Mouse (Mus musculus) G1E (cell line): Measurements from ENCODE around the gene Pnp2.

Source experiments
- CTCF ChIP-seq: IDR thresholded peaks from 2 replicates; pipeline ENCODE4 v1.5.1; 2012; ENCODE audit warnings: low read depth, low read length, inconsistent platforms, mixed read lengths
- GATA1 ChIP-seq: IDR thresholded peaks from 2 replicates; pipeline ENCODE4 v1.6.1; 2012; ENCODE audit warnings: borderline replicate concordance, low read length, inconsistent platforms, mixed read lengths

DNA sequence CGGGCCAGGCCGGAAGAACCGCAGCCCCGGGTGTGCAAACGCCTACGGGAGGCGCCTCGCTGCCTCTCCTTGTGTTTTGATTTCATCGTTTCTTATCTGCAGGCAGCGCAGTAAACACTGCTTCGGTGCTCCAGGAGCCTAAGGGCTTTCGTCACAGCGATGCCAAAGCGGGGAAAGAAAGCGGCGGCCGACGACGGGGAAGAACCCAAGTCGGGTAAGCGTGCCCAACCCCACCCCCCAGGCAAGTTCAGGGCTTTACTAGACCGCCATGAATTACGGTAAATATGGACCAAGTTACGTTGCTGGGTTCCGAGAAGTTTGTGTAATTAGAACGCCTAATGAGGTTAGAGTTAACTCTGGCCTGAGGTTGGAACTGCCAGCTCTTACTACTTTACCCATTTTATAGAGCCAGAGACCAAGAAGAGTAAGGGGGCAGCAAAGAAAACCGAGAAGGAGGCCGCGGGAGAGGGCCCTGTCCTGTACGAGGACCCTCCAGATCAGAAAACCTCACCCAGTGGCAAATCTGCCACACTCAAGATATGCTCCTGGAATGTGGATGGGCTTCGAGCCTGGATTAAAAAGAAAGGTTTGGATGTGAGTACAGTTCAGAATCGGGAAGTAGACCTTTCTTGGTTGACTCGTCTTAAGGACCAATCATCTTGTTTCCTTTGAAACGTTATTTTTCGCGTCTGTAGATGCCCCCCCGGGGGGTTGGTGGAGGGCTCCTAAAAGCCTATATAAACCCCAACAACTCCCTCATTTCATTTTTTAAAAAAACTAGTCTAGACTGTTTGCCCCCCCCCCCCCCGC is 30.5 kb upstream of the Pnp2 start:
- TF ChIP-seq CTCF = no peak
- no peak for TF ChIP-seq GATA1
